Mouse (Mus musculus): ENCODE measurements around the gene Myo1h.

Myo1h gene

DNA sequence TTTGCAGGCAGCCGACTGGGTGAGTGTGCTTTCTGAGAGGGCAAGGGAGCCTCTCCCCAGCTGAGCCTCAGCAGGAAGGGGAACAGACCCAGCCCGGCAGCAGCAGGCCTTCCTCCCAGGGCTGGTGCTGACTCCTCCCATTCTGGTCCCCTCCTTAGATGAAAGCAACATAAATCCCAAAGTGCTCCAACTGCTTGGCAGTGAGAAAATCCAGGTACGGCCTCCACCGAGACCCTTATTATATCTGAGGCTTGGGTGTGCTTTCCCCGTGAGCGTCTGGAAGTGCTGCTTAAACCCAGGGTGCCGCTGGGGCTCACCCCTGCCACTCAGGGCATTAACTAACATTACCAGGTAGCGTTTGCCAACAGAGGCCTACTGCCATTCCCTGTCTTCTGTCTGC, 70.6 kb downstream of the Myo1h start:
- DNase-seq (ENCODE audit: low spot score) = no peak

DNA sequence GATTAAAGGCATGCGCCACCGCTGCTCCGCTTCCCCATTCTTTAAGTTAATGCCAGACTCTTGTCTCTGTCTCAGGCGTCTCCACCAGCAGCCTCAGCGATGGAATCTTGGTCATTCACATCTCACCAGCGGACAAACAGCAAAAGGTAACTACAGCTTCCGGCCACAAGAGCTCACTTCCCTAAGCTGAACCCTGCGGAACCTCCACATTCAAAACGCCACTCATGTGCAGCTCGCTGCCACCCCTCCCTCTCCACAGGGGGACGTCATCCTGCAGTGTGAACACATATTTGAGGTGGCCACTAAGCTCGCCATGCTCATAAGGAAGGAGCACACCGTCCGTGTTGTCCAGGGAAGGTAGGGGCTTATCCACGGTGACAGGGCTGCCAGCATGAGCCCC, 72.0 kb downstream of the Myo1h start:
- DNase-seq (ENCODE audit: low spot score) = no peak

GRCm38 (mm10) chr5:114365043-114365752, 76.2 kb downstream of the Myo1h start:
- no peak for DNase-seq (ENCODE audit: low spot score)

DNA sequence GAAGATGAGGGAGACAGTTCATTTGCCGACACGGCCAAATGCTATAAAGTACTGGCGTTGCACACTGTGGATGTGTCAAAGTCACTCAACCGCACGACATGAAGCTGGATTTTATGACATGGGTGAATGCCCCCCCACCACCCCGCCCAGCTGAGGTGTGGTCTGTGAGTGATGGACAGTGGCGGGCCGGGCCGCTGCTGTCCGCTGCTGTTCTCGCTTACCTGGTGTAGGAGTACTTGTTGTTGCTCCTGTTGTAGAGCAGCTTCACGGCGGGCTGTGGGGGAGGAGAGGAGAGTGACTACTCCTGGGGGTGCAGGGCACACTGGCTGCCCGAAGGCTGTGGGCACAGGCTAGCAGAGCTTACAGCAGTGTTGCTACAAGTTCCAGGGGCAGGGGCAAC, 79.2 kb downstream of the Myo1h start:
- no peak for DNase-seq (ENCODE audit: low spot score)

- no peak for DNase-seq (ENCODE audit: low spot score)
Observed at GRCm38 (mm10) chr5:114368803-114369496, 80.0 kb downstream of the Myo1h start.

GRCm38 (mm10) chr5:114369921-114370320, 81.0 kb downstream of the Myo1h start:
- DNase-seq (ENCODE audit: low spot score) = no peak

DNA sequence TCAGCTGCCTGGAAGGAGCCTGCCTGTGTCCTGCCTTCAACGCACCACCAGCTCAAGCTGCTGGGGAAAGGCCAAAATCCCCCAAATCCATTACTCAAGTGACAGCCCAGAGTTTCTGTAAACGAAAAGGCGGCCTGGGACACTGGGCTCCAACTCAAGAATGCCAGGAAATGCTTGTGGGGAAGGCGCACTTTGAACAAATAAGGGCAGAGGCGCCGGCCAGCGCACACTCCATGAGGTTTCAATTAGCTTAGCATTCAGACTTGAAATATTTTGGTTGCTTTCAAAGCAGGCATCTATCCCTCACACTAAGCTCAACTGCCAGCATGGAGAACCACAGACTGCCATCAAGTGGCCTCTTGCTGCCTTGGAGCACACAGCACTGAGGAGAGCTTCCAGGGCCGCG, 81.4 kb downstream of the Myo1h start:
- DNase-seq (ENCODE audit: low spot score) = no peak

DNA sequence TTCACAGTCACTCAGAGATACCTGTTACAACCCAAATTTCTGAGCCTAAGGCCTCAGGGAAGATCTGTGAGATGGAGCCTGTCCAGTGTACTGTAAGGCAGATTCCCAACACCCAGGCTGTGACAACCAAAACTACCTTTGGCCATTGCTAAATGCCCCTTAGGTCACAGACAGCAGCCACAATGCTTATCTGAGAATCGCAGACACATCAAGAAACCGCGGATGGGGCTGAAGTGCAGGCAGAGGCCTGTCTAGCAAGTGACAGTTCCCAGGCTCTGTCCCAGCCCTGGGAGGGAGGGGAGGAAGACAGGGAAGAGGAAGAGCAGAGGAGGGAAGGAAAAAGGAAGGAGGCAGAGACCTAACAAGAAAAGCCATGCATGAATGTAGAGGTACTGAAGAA, 82.4 kb downstream of the Myo1h start:
- no peak for DNase-seq (ENCODE audit: low spot score)

- DNase-seq (ENCODE audit: low spot score) = peak; percentile 28
Observed at GRCm38 (mm10) chr5:114371731-114372473, 82.9 kb downstream of the Myo1h start.

- no peak for DNase-seq (ENCODE audit: low spot score)
Observed at GRCm38 (mm10) chr5:114372565-114372964, 83.6 kb downstream of the Myo1h start.

- DNase-seq (ENCODE audit: low spot score) = no peak
Observed at GRCm38 (mm10) chr5:114373174-114373573, 84.2 kb downstream of the Myo1h start.

GRCm38 (mm10) chr5:114373581-114373980, 84.6 kb downstream of the Myo1h start:
- no peak for DNase-seq (ENCODE audit: low spot score)

GRCm38 (mm10) chr5:114374409-114375213, 85.6 kb downstream of the Myo1h start:
- no peak for DNase-seq (ENCODE audit: low spot score)

- no peak for DNase-seq (ENCODE audit: low spot score)
Observed at GRCm38 (mm10) chr5:114378177-114378920, 89.4 kb downstream of the Myo1h start.

DNA sequence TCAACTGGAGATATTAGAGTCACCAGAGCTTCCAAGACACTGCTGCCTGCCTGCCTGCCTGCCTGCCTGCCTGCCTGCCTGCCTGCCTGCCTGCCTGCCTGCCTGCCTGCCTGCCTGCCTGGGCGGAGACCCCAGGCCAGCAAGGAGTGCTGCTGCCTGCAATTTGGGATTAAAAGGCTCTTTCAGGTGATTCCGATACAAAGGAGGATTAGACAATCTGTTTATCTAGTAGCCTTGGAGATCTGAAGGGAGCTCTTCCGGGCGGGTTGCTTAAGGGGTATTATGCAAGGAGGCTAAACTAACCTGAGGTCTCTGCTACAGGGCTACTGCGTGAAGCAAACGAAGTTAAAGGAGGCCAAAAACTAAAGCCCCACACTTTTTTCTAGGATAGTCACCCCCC, 90.0 kb downstream of the Myo1h start:
- no peak for DNase-seq (ENCODE audit: low spot score)

DNA sequence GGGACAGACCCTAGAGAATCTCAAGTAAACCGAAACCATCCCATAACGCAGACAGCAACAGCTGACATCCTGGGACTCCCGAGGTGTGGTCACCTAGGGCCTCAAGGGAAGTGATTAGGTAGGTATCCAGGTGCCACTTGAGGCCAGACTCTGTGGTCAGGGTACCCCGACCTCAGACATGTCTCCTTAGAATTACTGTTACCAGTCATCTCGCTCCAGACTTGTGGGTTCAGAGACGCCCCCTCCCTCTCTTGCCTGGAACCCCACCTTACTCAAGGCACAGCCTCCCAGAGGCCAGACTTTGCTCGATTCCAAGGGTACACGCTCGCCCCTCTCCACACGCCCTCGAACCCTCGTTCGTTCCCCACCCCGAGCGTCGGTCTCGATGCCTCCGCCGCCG, 90.8 kb downstream of the Myo1h start:
- DNase-seq (ENCODE audit: low spot score) = no peak

DNA sequence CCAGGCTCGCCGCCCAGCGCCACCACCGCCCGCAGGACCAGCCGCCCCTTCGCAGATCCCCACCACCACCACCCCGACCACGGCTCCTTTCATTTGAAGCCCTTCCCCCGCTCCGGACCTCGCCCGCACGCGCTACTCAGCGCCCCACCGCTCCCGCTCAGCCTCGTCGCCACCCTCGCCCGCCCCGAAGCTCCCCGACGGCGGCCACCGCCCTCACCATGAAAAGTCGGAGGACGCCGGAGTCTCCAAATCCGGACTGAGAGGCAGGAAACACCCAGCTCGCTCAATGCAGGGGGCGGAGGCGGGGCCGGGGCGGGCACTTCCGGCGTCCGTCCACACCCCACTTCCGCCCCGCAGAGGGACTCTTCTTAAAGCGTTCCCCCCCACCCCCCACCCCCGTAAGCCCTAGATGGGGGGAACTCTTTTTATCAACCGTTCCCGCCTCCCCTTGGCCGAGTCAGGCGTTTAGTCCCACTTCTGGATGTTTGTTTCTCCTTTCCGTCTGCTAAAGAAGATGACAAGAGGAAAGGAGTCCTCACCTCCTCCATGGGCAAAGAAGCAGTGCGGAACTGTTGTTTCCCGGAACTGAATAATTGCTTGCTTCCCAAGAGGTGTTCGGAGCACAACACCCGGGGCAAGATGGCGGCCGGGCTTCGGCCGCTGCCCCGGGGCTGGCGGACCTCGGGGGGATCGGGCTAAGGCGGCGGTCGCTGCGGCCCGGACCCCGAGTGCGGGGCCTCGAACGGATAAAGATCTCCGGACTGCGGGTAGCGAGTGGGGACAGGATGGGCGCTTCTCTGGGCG, 91.4 kb downstream of the Myo1h start, which contains the start of the genes Kctd10 and Ube3b:
Kctd10 (minus strand) TSS at position 300 of the 804 bp plus-strand sequence.
Ube3b (plus strand) TSS at position 399 of the 804 bp plus-strand sequence.
- DNase-seq (ENCODE audit: low spot score) = peak; percentile 77

DNA sequence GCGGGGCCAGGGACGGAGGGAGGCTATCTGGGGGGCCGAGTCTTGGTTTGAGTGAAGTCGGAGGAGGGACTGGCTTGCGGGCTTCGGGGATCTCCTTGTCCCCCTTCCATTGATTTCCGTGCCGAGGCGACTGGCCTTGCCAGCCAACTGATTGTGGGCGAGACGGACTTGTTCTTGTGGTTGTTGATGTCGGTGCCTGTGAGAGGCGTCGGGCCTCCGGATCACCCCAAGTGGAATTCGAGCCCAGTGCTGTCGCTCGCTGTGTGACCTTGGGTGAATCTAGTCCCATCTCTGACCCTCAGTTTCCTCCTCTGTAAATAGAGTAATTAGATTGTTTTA, 92.0 kb downstream of the Myo1h start:
- peak; percentile 22 for DNase-seq (ENCODE audit: low spot score)

DNA sequence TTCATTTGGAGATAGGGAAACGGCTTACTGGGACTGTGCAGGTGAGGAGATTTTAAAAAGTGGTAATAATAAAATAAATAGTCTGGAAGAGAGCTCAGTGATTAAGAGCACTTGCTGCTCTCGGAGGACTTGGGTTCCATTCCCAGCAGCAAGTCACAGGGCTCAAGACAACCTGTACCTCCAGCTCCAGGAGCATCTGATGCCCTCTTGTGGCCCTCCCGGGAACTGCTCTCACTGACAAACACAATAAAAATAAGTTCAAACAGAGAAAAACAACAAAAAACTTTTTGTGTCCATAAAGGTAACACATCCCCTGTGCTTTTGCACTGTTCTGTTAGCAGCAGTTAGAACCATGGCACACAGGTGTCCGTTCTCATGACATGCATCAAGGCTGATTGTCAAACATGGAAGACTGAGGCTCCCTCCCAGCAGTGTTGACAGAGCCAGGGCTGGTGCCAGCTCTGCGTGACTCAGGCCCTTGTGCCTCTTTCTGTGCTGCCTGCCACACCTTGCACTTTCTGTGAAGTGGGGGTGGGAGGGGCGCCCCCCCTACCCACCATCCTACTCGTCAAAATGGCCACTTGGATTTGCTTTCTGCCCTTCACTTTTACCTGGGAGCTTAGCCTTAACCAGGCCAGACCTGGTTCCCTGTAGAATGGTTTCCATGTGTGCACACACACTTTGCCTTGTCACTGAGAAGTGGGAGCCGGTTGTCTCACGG, 94.4 kb downstream of the Myo1h start:
- DNase-seq (ENCODE audit: low spot score) = no peak

- DNase-seq (ENCODE audit: low spot score) = no peak
Observed at GRCm38 (mm10) chr5:114384448-114384847, 95.5 kb downstream of the Myo1h start.
